Mouse (Mus musculus): Measurements from ENCODE around the gene Lin7a.

Lin7a gene

DNA sequence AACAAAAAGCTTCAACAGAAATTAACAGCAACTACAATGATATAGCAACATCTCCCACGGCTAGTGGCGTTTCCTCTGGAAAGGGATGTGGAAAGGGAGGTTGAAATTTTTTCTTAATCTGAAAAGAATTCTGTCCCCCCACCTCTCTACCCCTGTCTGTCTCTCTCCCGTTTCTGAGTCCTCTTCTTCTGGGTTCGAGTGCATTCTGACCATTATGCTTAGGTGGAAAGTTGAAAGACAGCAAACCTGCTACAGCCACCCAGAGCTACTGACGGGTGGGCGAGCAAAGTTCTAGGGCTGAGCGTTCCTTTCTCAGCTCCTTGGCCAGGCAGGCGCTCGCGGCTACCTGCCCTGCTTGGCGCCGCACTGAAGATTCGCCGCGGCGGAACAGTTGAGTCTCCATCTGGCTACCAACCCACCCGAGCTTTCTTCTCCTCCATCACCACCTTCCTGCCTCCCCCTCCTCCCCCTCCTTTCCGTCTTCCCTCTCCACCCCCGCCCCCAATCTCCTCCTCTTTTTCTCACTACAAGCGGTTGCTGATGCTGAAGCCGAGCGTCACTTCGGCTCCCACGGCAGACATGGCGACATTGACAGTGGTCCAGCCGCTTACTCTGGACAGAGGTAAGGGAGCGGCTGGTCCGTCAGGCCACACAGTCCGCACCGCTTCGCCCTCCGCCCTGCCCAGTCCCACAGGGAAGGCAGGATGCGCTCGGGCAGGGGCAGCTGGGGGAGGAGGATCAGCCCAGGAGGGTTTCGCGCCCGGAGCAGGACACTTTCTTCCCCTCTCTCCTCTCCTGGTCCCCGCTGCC, at the start of gene Lin7a:
TSS of gene Lin7a (plus strand) at position 366 of the 810 bp plus-strand sequence.
- in situ Hi-C loops (cut with MboI, MseI): no loop called here

DNA sequence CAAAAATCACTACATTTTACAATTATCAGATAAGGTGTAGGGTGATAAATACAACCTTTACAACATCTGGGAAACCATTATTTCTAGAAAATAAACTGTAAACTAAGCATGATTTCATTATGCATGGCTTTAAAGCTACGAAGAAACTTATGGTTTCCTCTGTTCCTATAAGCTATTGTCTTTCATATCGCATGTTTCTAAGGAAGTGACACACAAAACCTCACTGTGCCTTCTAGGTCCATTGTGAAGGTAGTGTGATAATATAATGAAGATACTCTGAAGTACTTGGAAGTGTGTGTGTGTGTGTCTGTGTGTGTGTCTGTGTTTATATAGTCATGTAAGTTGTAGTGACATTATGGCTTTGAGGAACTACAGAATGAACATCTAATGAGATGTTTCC, 49.8 kb upstream of the Lin7a start:
- in situ Hi-C loops (cut with MboI, MseI): no loop called here

DNA sequence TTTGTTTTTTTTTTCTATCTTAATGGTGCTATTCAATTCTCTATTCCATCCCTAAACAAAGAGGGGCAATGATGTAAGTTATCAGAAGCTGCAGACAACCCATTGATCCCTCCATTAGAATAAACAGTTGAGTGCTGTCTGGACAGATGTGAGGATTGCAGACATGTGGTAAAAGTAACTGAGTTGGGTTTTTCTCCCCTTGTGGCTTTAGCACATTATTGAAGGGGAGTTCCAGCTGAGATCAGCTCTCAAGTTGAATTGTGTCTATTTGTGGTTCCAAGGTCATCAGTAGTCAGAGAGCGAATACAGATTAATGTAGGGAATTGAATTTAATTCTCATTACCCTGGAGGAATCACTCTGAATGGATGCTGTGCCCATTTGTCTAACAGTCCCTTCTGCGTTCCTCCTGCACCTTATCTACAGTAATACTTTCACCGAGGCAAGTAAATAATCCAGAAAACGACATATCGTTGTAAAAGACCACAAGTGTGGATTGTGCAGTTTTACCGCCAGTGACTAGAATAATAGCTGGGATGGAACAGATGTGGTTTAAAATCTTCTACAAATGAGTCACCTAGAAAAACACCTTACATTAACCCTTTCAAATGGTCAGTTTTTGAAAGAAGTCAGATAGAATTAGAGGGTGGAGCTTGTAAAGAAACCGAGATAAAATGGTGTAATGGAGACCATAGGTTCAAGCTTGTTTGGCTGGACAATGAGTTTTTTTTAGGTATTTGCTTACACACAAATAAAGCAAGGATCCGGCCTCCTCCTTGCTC, 48.9 kb upstream of the Lin7a start:
- in situ Hi-C loops (cut with MboI, MseI): no loop called here

DNA sequence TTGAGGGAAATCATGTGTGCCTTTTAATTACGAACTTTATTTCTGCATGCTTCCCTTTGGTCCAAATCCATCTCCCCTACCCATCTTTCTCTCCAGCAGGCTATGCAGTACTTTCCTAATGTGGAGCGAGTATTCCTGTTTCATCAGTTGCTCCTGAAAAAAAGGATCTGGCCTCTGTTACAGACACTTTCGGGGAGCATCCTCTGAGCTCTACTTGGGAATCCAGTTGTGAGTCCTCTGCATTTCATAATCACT, 48.4 kb upstream of the Lin7a start:
- in situ Hi-C loops (cut with MboI, MseI): no loop called here

DNA sequence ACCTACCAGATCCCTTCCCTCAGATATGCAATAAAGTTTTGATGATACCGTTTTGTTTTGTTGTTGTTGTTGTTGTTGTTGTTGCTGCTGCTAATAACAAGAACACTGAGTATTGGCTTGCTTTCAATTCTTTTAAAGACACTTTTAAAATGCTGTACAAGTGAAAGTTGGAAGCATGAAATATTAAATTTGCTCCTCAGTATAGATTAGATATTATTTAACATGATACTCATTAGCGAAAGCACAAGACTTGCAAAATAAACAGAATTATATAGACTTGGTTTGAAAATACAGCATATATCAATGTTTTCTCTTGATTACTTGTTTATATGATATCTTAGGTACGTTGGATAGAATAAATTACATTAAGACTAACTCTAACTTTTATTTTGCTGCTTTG, 47.7 kb upstream of the Lin7a start:
- in situ Hi-C loops (cut with MboI, MseI): no loop called here

DNA sequence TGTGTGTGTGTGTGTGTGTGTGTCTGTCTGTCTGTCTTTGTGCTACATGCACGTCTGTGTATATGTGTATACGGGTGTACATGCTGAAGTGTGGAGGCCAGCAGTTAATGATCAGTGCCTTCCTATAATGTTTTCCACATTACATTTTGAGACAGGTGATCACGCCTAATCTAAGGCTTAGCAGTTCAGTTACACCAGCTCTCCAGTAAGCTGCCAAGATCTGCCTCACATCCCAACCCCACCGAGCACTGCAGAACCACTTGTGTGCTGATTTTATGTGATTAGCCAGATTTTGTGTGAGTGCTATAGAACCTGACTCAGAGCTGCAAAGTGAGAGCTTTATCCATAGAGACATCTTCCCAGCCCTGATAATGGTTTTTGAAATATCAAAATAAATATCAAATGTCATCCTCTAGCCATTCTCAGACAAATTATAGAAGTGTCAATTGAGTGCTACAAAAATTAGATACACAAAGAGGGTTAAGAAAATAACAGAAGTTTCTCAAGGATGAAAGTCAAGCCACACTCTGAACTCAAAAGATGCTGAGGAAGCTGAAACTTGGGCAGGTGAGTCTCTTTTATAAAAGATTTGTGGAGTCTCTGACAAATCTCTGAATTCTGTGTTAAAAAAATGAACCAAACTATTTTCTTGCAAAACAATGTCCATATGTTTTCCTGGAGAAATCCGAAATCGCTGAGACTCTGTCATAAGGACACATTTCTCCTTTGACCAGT, 46.7 kb upstream of the Lin7a start:
- in situ Hi-C loops (cut with MboI, MseI): no loop called here

DNA sequence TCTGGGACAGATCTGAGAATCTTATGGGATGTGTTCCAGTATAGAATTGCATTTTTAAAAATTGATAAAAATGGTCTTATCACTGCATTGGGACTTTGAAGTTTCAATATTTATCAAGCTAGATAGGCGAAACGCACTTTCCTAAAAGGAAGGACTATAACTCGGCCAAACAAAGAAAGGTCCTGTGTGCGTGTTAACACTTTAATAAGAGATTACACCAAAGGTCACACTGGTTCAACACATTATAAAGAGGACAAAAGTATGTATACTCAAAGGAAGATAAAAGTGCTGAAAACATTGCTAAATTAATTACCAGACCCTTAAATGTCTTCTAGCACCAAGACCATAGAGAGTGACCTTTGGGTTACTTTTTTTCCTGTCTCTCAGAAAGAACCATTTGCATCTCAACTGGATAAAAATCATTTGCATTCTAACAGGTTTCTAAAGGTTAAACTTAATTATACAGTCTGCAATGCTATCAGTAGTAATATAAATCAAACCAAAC, 46.1 kb upstream of the Lin7a start:
- in situ Hi-C loops (cut with MboI, MseI): no loop called here

DNA sequence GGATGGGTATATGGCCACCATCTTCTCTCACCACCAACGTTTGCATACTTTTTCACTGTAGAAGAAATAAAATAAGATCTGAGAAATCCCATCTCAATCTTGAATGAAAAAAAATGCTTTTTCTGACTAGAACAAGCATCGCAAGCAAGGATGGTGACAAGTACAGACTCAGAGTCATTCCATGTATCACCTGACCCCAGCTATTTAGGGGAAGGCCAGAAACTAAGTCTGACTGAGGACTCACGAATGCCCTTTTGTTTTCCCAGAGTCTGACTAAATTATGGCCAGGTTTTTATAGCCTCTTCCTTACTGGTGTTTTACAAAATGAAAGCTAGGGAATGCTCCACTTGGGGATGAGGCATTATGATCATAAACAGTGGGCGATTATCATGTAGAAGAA, 45.6 kb upstream of the Lin7a start:
- in situ Hi-C loops (cut with MboI, MseI): no loop called here

DNA sequence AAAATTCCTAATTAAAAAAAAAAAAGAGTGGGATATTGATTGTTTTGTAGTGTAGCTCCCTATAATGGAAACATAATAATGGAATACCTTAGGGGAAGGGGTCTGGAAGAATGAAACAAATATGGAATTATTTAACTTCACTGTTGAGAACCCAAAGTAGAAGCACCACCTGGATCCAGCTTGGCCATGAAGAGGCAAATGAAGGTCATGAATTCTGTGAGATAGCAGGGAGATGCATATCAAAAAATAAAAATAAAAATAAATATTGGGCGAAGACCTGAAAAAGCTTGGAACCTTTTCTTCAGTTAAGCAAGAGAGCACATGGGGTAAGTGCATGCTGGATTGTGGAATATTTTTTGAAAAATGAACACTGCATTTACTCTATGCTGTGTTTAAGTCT, 43.6 kb upstream of the Lin7a start:
- in situ Hi-C loops (cut with MboI, MseI): no loop called here

DNA sequence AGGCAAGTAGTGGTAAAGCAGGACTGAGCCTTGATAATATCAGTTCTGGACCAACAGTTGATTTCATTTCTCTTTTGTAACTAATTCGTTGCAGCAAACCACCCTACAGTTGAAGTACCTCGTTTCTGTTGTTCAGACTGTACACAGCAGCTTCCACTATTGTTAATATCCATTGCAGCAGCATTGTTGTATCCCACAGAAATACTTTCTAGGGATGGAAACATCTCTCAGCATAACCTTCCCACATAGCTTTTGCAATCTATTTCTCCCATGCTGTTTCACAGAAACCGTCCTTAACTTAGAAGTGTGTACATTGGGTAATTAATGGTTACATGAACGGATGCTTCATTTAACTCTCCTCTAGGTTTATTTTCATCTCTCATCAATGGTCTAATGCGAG, 42.7 kb upstream of the Lin7a start:
- in situ Hi-C loops (cut with MboI, MseI): no loop called here

DNA sequence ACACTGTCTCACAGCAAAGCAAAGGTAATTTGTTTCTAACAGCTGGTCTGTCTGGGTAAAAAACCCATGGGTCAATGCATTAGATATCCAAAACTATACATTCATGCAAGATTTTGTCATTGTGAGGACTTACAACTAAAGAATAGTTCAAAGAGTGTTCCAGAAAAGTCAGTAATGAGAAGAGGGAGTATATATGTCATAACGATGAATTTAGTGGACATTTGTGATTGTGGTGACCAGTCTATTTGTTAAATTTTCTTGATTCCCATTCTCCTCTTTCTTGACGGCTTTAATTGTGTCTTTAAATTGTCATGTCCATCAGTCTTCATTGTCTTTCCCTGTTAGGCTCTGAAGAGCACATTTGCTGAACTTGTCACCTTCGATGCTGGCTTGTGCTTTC, 42.1 kb upstream of the Lin7a start:
- in situ Hi-C loops (cut with MboI, MseI): no loop called here

DNA sequence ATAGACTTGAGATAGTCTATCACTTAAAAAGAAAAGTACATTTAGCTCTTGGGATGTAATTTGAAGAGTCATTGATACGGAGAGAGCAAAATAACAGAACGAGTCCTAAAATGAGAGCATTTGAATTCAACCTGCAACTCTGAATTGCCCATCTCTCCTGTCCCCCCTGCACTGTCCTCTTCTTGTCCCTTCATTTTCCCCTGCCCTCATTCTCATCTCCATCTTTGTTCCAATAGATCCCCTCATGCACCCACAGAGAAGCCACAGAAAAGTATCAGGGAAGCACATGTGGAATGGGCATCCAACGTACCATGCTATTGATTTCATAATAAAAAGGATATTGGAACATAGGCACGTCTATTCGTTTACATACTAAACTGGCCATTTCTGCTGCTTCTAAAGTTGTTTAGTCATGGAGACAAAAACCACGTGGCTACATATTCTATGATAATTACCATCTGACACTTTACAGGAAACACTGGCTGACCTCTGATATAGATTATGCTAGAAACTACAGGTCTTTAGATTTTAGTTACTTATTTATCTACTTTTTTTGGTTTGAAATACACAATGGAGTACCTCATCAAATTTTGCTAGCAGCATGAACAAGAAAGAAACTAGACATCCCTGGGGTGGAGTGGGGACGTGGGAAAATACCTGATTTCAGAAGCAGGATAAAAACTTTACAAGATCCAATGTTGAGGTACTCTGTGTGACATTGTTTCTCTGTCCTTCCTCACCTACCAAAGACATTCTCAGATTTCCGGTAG, 41.2 kb upstream of the Lin7a start:
- in situ Hi-C loops (cut with MboI, MseI): no loop called here

DNA sequence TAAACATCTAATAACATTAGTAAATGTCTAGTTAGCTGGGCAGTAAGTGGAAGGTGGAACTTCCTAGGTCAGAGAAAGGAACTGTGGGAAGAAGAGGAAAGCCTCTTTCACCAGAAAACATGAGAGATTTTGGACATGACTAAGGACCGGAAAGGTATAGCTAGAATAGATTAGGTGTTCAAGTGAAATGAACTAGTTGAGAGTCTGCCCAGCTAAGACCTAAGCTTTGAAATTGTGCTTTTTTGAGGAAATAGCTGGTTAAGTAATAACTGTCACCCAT, 40.7 kb upstream of the Lin7a start:
- in situ Hi-C loops (cut with MboI, MseI): no loop called here

DNA sequence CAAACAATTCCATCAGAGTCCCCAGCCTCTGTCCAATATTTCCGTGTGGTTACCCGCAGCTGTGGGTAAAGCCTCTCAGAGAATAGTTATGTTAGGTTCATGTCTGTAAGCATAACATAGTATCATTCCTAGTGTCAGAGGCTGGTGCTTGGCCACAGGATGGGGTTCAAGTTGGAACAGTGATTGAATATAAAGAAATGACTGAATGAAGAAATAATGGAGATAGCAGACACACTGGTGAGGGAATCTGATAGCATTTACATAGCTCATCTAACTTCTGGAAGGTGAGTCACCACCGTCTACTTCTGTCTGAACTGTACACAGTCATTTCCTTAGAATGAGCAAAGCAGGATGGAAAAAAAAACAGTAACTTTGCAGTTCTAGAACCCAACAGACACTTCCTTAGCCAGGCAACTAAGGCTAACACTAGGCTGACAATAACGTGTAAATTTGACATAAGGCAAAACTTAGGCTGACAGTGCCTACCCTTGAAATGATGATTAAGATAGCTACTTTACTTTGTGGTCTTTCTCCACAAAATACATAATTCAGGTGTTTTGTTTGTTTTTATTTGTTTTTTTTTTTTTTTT, 40.0 kb upstream of the Lin7a start:
- in situ Hi-C loops (cut with MboI, MseI): no loop called here

DNA sequence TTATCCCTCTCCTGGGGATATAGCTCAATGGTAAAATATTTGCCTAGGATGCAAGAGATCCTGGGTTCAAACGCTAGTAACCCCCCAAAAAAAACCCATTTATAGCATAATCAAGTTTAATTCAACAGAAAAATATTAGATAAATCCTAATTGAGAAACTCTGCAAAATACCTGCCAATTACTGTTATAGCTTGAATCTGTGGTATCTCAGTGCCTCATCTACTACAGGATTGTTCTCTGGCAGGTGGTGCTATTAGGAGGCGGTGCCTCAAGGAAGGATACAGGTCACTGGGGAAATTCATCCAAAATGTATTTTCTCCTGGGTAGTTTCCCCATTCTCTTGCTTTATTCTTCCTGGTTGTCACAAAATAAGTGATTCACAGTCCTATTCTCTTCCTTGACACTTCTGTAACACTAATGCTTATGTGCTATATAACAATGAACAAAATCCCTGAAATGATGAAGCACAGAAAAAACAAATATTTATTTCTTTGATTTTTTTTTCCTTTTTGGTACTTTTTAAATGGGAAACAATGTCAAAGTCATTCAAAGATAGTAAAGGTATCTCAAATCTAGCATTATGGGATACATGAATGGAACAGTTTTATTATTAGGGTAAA, 38.9 kb upstream of the Lin7a start:
- in situ Hi-C loops (cut with MboI, MseI): no loop called here

DNA sequence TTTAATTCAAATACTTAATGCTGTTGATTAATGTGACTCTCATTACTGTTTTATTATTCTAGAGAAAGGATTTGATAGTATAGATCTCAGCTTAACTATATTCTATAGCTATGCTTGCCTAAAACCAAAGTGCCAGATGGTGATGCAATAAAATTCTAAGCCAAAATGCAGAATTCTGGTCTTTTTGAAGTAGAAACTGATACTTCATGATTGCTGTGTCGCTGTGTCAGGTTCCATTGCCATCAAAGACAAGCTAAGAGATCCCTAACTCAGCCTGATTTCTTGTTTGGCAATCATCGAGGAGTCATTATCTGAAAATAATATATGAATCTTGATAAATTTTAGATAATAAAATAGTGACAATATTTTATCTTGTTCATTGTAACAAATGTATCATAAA, 38.3 kb upstream of the Lin7a start:
- in situ Hi-C loops (cut with MboI, MseI): no loop called here

DNA sequence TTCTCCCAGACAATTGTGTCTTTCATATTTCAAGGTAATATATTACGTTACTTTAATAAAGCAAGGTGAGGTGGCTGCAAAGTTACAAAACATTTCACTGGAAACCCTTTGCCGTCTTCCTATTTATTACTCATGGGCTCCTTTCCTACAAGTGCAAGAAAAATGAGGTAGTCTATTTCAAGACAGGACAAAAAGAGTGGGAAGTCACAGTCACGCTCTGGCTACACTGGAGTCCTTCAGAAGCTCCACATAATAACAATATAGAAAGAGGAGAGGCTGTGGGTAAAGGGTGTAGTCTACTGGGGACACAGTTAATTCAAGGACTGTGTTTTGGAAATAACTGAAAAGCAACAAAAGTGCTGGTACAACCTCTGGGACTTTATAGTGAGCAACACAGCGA, 37.7 kb upstream of the Lin7a start:
- in situ Hi-C loops (cut with MboI, MseI): no loop called here

DNA sequence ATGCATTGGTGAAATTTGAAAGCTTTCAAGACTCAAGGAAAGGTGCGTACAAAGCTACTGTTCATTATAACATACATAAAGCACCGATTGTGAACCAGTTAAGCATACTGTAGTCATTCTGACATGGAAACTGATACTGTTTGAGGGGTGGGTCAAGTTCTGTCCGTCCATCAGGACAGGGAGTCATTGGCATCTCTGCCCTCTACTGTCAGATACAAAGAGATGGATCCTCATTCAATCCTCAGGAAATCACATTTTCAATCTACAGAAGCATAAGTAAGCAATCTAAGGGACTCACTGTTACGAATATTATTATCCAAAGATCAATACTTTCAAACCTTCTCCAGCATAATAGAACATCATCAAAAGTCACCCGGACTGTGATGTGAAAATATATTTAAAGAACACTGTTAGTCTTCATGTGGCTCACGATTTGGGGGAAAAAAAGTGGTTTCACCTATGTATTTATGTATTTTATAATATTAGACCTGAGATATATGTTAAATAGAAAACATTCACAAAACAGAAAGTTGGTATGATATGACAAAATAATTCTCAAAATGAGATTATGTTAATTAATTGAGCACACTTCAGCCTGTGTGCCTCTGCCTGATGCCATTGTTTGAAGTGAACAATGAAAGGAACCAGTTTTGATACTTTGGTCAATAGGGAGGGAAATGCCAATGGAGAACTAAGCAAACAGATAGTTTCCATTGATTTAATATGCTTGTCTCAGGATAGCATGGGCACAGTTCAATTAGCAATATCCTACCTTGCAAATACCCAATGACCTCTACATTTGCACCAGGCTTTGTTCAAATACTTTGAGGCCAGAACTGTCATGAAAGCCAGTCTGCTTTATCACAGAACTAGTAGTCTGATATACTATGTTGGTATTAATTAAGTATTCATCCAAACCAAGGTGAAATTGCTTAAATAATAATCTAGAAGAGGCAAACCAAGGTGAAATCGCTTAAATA, 36.8 kb upstream of the Lin7a start:
- in situ Hi-C loops (cut with MboI, MseI): no loop called here

DNA sequence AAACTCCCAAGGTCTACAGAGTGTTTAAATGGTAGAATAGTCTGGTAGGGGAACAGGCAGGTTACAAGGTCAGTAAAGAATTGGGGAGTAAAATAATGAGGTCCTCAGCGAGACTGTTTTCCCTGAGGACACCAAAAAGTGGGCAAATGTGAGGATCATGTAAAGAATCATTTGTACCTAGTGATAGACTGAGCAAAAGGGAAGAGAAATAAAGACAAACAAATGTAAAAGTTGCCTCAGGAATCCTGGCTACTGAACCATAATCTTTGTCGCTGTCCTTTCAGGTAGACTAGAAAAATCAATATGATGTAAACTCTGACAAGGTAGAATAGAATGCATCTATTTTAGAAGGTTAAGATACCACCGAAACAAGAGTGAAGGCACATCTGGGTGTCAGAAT, 36.0 kb upstream of the Lin7a start:
- in situ Hi-C loops (cut with MboI, MseI): no loop called here

DNA sequence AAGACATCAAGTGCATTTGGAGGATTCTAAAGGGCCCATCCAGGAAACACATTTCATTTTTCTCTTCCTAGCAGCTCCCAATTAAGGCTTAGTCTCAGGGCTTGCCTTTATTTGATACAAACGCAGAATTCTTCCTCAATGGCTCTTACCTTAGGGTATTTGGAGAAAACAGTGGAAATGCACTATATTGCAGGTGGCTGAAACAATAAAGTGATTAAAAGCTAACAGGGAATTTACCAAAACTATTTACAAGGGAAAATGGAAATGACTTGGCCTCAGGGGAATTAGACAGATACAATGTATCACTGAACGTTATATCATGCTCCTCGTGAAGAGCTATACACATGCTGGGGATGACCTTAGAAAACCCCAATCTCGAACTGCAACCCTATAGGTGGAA, 35.3 kb upstream of the Lin7a start:
- in situ Hi-C loops (cut with MboI, MseI): no loop called here
